Mouse (Mus musculus): ENCODE measurements at regions not wholly inside any gene's neighbourhood (a gene's known extent, or its start where the extent isn't known, plus 50 kb on each side); places are given as distances from the start of the nearest gene placed in this dataset.

GRCm38 (mm10) chr17:81175877-81176276 is 111.0 kb upstream of the Thumpd2 start:
- TF ChIP-seq CTCF (IDR thresholded peaks at IDR 0.05; ENCODE audit: insufficient read depth, low read depth, low read length) = no peak
- TF ChIP-seq POLR2A (IDR thresholded peaks at IDR 0.05; ENCODE audit: insufficient read depth, low read depth, low read length) = no peak
